Mouse (Mus musculus) forebrain, embryonic 15.5 days (tissue): Measurements from ENCODE around the gene Cfap43. TPM values are rescaled to one million over a fixed set of nuclear protein-coding genes. Genes with fewer than 3 reads are reported as not detected.

Experiments used
- ATAC-seq: fragments of 200-750 bp; cut with Nextera tagmentation; replicated peaks from 2 replicates; pipeline ENCODE4 v1.8.0; 2017; ENCODE audit warnings: mild to moderate bottlenecking, moderate TSS enrichment, moderate library complexity
- H3K27ac ChIP-seq: fragments of 300-500 bp; sonication (generic); replicated peaks from 2 replicates; pipeline ENCODE4 v1.5.1; 2015; ENCODE audit warnings: mild to moderate bottlenecking, inconsistent platforms
- H3K27me3 ChIP-seq: fragments of 300-500 bp; sonication (generic); 2 replicates; pipeline ENCODE4 v1.6.1; 2015; ENCODE audit warnings: inconsistent platforms
- H3K36me3 ChIP-seq: fragments of 300-500 bp; sonication (generic); 2 replicates; pipeline ENCODE4 v1.6.1; 2015; ENCODE audit warnings: mild to moderate bottlenecking, inconsistent platforms
- H3K4me1 ChIP-seq: fragments of 300-500 bp; sonication (generic); 2 replicates; pipeline ENCODE4 v1.6.1; 2015; ENCODE audit warnings: inconsistent platforms
- H3K4me2 ChIP-seq: fragments of 300-500 bp; sonication (generic); replicated peaks from 2 replicates; pipeline ENCODE4 v1.6.1; 2015; ENCODE audit warnings: mild to moderate bottlenecking, inconsistent platforms
- H3K4me3 ChIP-seq: fragments of 300-500 bp; sonication (generic); 2 replicates; pipeline ENCODE4 v1.5.1; 2015; ENCODE audit warnings: mild to moderate bottlenecking, inconsistent platforms
- H3K9ac ChIP-seq: fragments of 300-500 bp; sonication (generic); replicated peaks from 2 replicates; pipeline ENCODE4 v1.6.1; 2015; ENCODE audit warnings: mild to moderate bottlenecking, inconsistent platforms
- H3K9me3 ChIP-seq: fragments of 300-500 bp; sonication (generic); 2 replicates; pipeline ENCODE4 v1.6.1; 2016; ENCODE audit warnings: inconsistent platforms
- WGBS: fragments of 180-500 bp; shearing (Covaris S2); methylation state at CpG from one replicate; pipeline ENCODE4 v1.1.7; 2015; ENCODE audit warnings: mixed read lengths; 5-methylcytosine and 5-hydroxymethylcytosine counted together
- polyA plus RNA-seq: library from polyadenylated mRNA; unstranded; fragments of >200 nt; fragmentation: Nextera tagmentation; extraction: Ambion mirVana; gene quantifications from 2 replicates; pipeline ENCODE4 v1.2.1, GENCODE M21; 2015

Cfap43 gene
- polyA plus RNA-seq, 1 experiment from 2014 or later = 2.6 TPM

DNA sequence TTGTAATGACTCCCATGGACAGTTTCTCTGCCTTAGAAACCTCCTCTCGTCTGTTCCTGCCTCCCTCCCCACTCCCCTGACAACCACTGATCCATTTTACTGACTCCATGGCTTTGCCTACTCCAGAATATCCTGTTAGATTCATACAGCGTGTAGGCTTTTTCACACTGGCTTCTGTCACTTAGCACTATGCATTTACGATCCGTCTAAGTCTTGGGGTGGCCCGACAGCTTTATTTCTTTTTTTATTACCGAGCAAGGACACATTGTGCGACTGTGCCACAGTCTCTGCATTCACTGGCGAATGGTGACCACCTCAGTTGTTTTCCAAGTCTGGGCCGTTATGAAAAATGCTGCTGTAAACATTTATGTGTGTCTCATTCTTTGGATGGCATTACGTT, 120.5 kb downstream of the Cfap43 start:
- 50% methylated on average over 10 of the region's 10 CpGs for WGBS
- H3K27ac ChIP-seq = no peak overlapping the region
- no peak overlapping the region for H3K9ac ChIP-seq
- no peak overlapping the region for H3K4me3 ChIP-seq
- 0 out of 2 replicates have a peak, but pooled peaks cover 4% of the 10 kb centered on the region for H3K4me1 ChIP-seq
- H3K4me2 ChIP-seq = no peak overlapping the region
- ATAC-seq = no peak
- no peaks in the 10 kb centered on the region for H3K36me3 ChIP-seq
- H3K27me3 ChIP-seq = no peaks in the 10 kb centered on the region
- no peaks in the 10 kb centered on the region for H3K9me3 ChIP-seq

DNA sequence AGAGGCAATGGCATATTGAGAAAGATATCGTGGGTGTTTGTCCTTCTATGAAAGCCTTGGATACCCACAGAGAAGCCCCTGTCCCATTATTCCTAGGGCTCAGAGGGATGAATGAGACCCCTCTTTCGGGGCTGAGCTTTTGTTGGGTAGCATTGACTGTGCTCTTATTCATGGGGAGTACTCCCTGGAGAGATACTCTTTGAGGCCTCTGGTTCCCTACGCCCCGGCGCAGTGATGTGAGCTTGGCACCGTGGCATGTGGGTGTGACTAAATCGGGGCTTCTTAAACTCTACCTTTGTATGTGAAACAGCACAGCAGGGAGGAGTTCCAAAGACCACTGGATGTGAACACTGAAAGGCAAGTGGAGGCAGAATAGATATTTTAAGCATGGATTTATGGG, 122.4 kb downstream of the Cfap43 start:
- H3K4me1 ChIP-seq = 0 out of 2 replicates have a peak, but pooled peaks cover 4% of the 10 kb centered on the region
- H3K36me3 ChIP-seq = no peaks in the 10 kb centered on the region
- H3K9ac ChIP-seq = no peak overlapping the region
- H3K27me3 ChIP-seq = no peaks in the 10 kb centered on the region
- 11% methylated on average over 7 of the region's 7 CpGs for WGBS
- H3K9me3 ChIP-seq = no peaks in the 10 kb centered on the region
- ATAC-seq = no peak
- H3K27ac ChIP-seq = no peak overlapping the region
- no peak overlapping the region for H3K4me2 ChIP-seq
- H3K4me3 ChIP-seq = no peak overlapping the region

DNA sequence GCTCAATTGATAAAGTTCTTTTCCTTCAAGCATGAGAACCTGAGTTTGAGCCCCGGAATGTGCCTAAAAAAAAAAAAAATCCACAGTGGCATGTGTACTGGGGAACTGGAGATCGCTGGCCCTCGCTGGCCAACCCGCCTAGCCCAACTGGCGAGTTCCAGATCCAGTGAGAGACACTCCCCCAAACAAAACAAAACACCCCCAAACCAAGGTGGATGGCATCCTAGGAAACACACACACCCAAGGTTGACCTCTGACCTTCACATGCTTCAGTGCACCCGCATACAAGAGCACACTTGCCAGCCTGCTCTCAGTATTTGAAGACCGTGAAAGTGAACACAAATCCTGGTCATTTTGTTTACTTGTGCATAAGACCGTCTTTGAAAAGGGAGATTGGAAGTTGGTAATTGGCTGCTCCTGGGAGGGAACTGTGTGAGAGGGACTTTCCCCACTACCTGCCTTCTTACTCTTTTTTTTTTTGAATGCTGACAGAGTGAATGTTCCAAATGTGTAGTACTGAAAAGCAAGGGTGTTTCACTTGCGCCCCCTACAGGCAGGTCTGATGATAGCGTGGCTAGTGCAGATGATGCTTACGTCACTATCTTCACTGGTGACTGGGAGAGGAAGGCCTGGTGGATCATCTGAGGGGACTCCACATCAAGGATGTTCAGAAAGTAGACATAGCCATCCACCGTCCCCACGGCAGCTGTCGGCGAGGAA, 123.9 kb downstream of the Cfap43 start:
- Histone ChIP-seq H3K9me3 (no peaks in the 10 kb centered on the region), H3K27ac (no peak overlapping the region), H3K36me3 (no peaks in the 10 kb centered on the region), H3K9ac (no peak overlapping the region), H3K4me2 (no peak overlapping the region), H3K4me3 (no peak overlapping the region), H3K27me3 (no peaks in the 10 kb centered on the region), H3K4me1 (0 out of 2 replicates have a peak, but pooled peaks cover 4% of the 10 kb centered on the region)
- ATAC-seq = no peak
- 29% methylated on average over 15 of the region's 15 CpGs for WGBS

DNA sequence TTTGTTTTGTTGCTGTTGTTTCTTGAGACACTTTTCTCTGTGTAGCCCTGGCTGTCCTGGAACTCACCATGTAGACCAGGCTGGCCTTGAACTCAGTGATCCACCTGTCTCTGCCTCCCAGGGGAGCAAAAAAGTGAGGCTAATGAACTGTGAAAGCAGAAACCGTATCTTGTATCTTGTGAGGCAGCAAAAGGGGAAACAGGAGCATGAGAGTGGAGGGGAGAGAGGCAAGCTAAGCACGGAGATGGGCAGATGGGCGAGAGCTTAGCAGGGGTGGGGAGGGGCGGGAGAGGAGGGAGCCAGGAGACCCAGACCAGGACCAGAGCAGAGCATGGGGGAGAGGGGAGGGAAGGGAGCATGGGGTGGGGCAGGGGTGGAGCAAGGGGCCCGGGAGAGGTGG, 124.8 kb downstream of the Cfap43 start:
- Histone ChIP-seq H3K27ac (no peak overlapping the region), H3K27me3 (no peaks in the 10 kb centered on the region), H3K4me1 (0 out of 2 replicates have a peak, but pooled peaks cover 4% of the 10 kb centered on the region), H3K36me3 (no peaks in the 10 kb centered on the region), H3K4me2 (no peak overlapping the region), H3K9me3 (no peaks in the 10 kb centered on the region), H3K9ac (no peak overlapping the region), H3K4me3 (no peak overlapping the region)
- 40% methylated on average over 5 of the region's 5 CpGs for WGBS
- no peak for ATAC-seq

DNA sequence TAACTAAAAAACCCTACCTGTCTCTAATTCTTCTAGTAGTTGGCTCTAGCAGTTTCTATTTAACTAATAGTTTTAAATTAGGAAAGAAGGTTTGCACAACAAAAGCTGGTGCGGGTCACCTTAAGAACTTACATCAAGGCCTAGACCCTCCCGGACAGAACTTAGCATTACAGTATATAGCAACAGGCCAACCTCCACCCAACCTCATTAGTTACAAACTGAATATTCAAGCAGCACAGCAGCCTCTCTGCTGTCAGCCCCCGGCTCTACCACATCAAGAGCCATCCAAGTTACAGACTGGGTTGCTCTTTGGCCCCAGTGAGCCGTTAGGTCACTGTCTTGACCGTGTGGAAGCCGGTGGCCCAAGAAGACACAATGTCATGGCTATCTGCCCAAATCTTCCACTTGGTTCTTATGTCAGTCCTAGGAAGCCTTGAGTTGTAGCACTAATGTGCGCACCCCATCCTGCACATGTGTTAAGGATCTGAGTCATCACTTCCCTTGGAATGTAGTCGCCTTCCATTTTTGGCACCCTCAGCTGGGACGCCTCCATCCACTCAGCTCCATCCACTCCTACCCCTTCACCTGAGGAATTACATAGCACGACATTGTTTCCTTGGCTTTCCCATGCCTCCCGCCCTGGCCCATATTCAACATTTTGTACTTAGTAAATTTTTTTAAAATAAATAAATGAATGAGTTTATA, 128.6 kb downstream of the Cfap43 start:
- H3K36me3 ChIP-seq = no peaks in the 10 kb centered on the region
- ATAC-seq = no peak
- no peak overlapping the region for H3K4me2 ChIP-seq
- WGBS = 95% methylated on average over 11 of the region's 11 CpGs
- no peak overlapping the region for H3K9ac ChIP-seq
- H3K4me3 ChIP-seq = no peak overlapping the region
- H3K4me1 ChIP-seq = no peaks in the 10 kb centered on the region
- no peaks in the 10 kb centered on the region for H3K9me3 ChIP-seq
- H3K27me3 ChIP-seq = no peaks in the 10 kb centered on the region
- H3K27ac ChIP-seq = no peak overlapping the region

DNA sequence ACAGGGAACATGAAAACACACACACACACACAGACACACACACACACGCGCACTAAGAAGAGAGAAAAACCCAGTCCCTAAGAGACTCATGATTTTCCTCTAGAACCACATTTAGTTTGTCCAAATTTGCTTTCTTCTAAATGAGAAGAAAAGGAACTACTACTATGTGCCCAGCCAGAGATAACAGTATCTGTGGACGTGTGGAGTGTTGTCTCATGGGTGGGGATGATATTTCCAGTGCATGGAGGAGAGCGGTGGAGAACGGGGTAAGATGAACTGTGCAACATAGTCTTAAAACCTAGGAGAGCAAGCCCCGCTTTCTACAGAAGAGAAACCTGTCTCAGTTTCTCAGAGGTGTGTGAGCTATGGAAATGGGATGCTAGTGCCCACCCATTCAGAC, 135.2 kb downstream of the Cfap43 start:
- Histone ChIP-seq H3K9ac (no peak overlapping the region), H3K9me3 (no peaks in the 10 kb centered on the region), H3K27ac (no peak overlapping the region), H3K27me3 (no peaks in the 10 kb centered on the region), H3K4me2 (no peak overlapping the region), H3K36me3 (no peaks in the 10 kb centered on the region), H3K4me3 (no peak overlapping the region), H3K4me1 (no peaks in the 10 kb centered on the region)
- WGBS = 92% methylated on average over 6 of the region's 6 CpGs
- ATAC-seq = no peak

DNA sequence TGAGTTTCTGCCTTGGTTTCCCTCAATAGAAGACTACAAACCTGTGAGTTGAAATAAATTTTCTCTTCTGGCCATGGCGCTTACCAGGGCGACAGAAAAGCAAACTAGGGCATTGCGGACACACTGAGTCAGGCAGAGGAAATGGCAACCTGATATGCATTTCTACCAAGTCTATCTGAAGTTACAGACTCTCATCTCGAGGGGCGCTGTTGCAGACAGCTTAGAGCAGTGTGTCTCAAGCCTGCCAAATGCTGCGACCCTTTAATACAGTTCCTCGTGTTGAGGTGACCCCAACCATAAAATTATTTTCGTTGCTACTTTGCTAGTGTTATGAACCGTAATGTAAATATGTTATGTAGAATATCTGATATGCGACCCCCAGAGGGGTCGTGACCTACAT, 138.1 kb downstream of the Cfap43 start:
- Histone ChIP-seq H3K9me3 (no peaks in the 10 kb centered on the region), H3K4me3 (no peak overlapping the region), H3K4me1 (no peaks in the 10 kb centered on the region), H3K9ac (no peak overlapping the region), H3K36me3 (no peaks in the 10 kb centered on the region), H3K27ac (no peak overlapping the region), H3K27me3 (no peaks in the 10 kb centered on the region), H3K4me2 (no peak overlapping the region)
- no peak for ATAC-seq
- 80% methylated on average over 11 of the region's 11 CpGs for WGBS

DNA sequence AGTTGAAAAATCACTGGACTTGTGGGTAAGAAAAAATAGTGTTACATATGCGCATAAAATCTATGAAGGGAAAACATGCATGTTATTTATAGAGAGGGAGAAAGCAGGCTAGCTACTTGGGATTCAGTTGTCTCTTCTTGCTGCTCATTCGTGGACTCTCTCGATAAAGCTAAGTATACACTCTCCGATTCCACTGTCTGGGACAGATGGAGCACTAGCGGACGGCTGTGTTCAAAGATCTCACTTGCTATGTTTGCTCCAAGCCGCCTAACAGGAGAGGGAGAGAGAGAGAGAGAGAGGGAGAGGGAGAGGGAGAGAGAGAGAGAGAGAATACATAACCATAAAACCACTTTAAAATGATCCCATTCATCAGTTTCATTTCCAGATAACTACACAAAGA, 138.9 kb downstream of the Cfap43 start:
- no peak overlapping the region for H3K4me3 ChIP-seq
- no peaks in the 10 kb centered on the region for H3K27me3 ChIP-seq
- WGBS = 84% methylated on average over 7 of the region's 7 CpGs
- H3K4me1 ChIP-seq = no peaks in the 10 kb centered on the region
- no peak overlapping the region for H3K9ac ChIP-seq
- H3K9me3 ChIP-seq = no peaks in the 10 kb centered on the region
- ATAC-seq = no peak
- H3K27ac ChIP-seq = no peak overlapping the region
- H3K4me2 ChIP-seq = no peak overlapping the region
- H3K36me3 ChIP-seq = no peaks in the 10 kb centered on the region

DNA sequence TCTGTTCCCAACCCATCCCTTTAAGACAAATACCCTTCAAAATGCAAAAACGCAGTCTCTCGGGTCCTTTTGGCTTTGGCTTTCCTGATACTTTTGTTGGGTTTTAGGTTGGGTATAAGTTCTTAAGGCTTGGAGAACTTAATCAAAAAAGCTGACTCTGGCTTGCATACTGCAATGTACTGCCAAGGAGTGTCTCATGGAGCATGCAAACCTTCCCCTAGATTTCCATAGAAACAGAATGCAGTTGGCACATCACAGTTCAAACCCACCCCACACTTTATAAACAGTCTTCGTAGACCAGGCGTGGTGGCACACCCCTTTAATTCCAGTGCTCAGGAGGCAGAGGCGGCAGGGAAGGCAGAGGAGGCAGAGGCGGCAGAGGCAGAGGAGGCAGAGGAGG, 141.2 kb downstream of the Cfap43 start:
- WGBS = 80% methylated on average over 6 of the region's 6 CpGs
- no peaks in the 10 kb centered on the region for H3K4me1 ChIP-seq
- ATAC-seq = no peak
- no peaks in the 10 kb centered on the region for H3K36me3 ChIP-seq
- H3K9me3 ChIP-seq = no peaks in the 10 kb centered on the region
- no peak overlapping the region for H3K27ac ChIP-seq
- H3K4me3 ChIP-seq = no peak overlapping the region
- no peak overlapping the region for H3K9ac ChIP-seq
- no peaks in the 10 kb centered on the region for H3K27me3 ChIP-seq
- H3K4me2 ChIP-seq = no peak overlapping the region

DNA sequence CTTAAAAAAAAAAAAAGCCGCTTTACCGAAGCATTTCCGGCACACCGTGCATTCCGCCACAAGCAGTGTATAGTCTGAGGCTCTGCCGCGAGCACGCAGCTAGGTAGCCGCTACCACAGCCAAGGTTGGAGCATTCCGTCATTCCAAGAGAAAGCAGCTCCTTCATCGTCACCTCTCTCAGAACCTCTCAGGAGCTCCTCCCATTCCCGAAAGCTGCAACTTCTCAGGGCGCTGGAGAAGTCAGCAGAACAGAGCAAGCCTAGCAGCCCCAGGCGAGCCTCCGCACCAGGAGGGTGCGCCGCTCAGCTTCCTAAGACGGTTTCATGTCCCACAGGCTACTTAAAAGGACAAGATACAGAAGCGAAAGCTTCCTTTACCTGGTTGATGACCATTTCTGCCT, 163.5 kb downstream of the Cfap43 start:
- Histone ChIP-seq H3K9ac (no peak overlapping the region), H3K36me3 (no peaks in the 10 kb centered on the region), H3K4me1 (no peaks in the 10 kb centered on the region), H3K27ac (no peak overlapping the region), H3K4me2 (no peak overlapping the region), H3K27me3 (no peaks in the 10 kb centered on the region), H3K9me3 (no peaks in the 10 kb centered on the region), H3K4me3 (no peak overlapping the region)
- WGBS = 83% methylated on average over 19 of the region's 19 CpGs
- ATAC-seq = no peak

DNA sequence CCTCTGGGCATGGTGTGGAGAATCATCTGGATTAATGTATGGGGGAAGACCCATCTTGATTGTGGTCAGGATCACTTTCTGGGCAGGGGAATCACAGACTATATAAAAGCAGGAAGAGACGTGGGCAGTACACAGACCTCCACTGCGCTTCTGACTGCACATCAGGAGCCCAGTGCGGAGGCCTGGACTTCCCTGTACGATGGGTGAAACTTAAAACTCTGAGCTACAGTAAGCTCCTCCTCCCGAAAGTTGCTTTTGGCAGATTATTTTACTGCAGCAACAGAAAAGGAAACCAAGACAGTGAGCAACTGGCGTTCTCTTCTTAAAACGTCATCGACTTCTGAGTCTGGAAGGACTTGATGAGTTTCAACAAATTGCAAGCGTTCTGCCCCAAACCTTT, 164.2 kb downstream of the Cfap43 start:
- no peaks in the 10 kb centered on the region for H3K9me3 ChIP-seq

DNA sequence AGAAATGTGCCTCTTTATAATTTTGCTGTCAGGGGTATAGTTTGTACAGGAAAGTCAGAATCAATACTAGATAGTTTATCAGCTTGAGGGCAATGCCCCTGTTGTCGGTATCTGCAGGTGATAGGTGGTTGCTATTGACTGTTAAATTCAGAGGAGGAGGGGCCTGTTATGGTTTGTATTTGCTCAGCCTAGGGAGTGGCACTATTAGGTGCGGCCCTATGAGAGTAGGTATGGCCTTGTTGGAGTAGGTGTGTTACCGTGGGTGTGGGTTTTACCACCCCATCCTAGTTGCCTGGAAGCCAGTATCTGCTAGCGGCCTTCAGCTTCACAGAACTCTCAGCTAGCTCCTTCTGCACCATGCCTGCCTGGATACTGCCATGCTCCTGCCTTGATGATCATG, 165.2 kb downstream of the Cfap43 start:
- no peaks in the 10 kb centered on the region for H3K4me1 ChIP-seq
- no peak overlapping the region for H3K4me3 ChIP-seq
- no peak overlapping the region for H3K9ac ChIP-seq
- 95% methylated on average over 4 of the region's 4 CpGs for WGBS
- ATAC-seq = no peak
- no peaks in the 10 kb centered on the region for H3K9me3 ChIP-seq
- no peaks in the 10 kb centered on the region for H3K36me3 ChIP-seq
- no peak overlapping the region for H3K27ac ChIP-seq
- H3K4me2 ChIP-seq = no peak overlapping the region
- H3K27me3 ChIP-seq = no peaks in the 10 kb centered on the region

More for the DNA sequence above, 164.2 kb downstream of the Cfap43 start:
- Histone ChIP-seq H3K4me3 (no peak overlapping the region), H3K4me1 (no peaks in the 10 kb centered on the region), H3K27ac (no peak overlapping the region), H3K9ac (no peak overlapping the region), H3K4me2 (no peak overlapping the region), H3K36me3 (no peaks in the 10 kb centered on the region), H3K27me3 (no peaks in the 10 kb centered on the region)
- ATAC-seq = no peak
- 90% methylated on average over 9 of the region's 9 CpGs for WGBS

DNA sequence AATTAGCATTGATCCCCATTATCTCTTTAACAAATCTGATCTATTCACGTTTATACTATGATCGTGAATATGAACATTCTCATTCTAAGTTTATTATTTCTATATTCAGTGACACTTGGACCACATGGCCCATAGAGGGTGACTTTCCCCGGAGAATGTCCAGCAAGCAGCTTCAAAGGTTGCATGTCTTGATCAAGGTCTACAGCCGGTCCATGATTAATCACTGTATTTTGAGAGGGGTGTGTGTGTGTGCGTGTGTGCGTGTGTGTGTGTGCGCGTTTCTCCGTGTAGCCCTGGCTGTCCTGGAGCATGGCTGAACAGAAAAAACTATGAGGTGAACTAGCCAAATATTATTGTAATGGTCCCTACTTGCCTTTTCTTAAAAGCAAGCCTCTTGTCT, 166.6 kb downstream of the Cfap43 start:
- no peak overlapping the region for H3K4me2 ChIP-seq
- ATAC-seq = no peak
- no peak overlapping the region for H3K9ac ChIP-seq
- H3K4me3 ChIP-seq = no peak overlapping the region
- no peaks in the 10 kb centered on the region for H3K9me3 ChIP-seq
- no peaks in the 10 kb centered on the region for H3K36me3 ChIP-seq
- H3K27me3 ChIP-seq = no peaks in the 10 kb centered on the region
- WGBS = 90% methylated on average over 9 of the region's 9 CpGs
- H3K4me1 ChIP-seq = no peaks in the 10 kb centered on the region
- H3K27ac ChIP-seq = no peak overlapping the region
